Mouse (Mus musculus) CD4-positive, CD25-positive, alpha-beta regulatory T cell, adult 4 months (primary cell): ENCODE measurements around the gene Tagap1. TPM values are rescaled to one million over a fixed set of nuclear protein-coding genes. Genes with fewer than 3 reads are reported as not detected.
A peak's percentile ranks its signal among the peaks of the same experiment; 100 is the strongest.
"Not testable (repeated sequence)": the region's sequence is repeated elsewhere in the genome, so short reads cannot be mapped to it uniquely, and the experiment has no call there.

Experiments used
- ATAC-seq: one replicate; pipeline ENCODE4 v1.8.0; 2017
- polyA plus RNA-seq, 2 experiments: library from polyadenylated mRNA; unstranded; fragments of 100-300 nt; shearing (Covaris generic); gene quantifications; one replicate each; pipeline ENCODE4 v1.2.1; 2017

The Tagap1 gene
- polyA plus RNA-seq, result 10 to 100 TPM; 52.7 to 56.8 TPM

- peak; percentile 4 for ATAC-seq
These were observed at the start of gene Tagap1 for GRCm38 (mm10) chr17:6960776-6961175. Gene Tagap1, minus strand, starts transcription at chr17:6961156.

GRCm38 (mm10) chr17:7009901-7010300, 48.9 kb upstream of the Tagap1 start:
- not testable (repeated sequence) for ATAC-seq

GRCm38 (mm10) chr17:7009440-7009839, 48.5 kb upstream of the Tagap1 start:
- not testable (repeated sequence) for ATAC-seq

DNA sequence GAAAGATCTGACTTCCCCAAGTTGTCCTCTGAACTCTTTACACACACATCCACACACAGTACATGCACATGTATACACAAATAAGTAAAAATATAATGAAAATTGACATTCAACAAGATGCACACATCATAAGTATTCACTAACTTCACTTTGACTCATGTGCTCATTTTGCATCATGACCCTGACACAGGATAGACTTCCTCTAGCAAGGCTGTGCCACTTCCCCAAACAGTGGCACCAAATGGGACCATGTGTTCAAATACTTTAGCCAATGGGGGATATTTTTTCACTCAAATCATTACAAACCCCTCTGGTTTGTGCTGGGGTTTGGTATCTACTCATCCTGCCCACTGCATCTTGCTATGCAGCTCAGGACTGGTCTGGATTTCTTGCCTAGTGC, 47.9 kb upstream of the Tagap1 start:
- not testable (repeated sequence) for ATAC-seq

DNA sequence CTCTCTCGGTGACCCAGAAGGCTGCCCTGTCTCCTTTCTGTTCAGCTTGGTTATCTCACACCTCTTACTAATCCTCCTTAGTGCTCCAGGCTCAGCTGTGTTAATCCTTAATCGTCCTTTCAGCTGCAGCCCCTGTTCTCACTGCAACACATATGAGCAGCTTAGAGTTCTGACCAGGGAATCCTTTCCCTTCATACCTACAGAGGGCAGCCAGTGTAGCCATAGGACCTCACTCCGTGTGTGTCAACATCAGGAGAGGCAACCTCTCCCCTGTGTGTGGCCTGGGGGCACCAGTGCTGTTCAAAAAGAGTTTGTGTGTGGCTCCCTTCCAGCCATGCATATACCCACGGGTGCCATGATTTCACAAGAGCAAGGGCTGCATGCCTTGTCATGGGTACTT, 44.7 kb upstream of the Tagap1 start:
- not testable (repeated sequence) for ATAC-seq

DNA sequence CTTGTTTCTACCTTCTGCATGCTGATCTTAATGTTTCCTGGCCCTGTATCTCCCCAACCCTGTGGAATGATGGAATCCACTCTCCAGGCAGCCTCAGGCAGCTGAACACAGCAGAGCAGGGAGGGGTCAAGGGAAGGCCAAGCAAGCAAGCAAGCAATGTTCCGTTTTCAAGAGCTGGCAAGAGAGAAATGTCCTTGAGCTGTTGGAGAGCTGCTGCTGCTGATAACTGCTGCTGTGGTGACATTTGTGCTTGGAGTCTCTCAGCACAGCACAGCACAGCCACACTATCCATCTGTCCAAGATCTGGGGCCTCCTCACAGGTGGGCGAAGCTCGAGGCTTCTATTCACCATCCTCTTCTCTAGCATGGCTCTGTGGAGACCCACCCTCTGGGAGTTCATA, 42.4 kb upstream of the Tagap1 start:
- not testable (repeated sequence) for ATAC-seq

GRCm38 (mm10) chr17:7001790-7002585, 41.0 kb upstream of the Tagap1 start:
- not testable (repeated sequence) for ATAC-seq

DNA sequence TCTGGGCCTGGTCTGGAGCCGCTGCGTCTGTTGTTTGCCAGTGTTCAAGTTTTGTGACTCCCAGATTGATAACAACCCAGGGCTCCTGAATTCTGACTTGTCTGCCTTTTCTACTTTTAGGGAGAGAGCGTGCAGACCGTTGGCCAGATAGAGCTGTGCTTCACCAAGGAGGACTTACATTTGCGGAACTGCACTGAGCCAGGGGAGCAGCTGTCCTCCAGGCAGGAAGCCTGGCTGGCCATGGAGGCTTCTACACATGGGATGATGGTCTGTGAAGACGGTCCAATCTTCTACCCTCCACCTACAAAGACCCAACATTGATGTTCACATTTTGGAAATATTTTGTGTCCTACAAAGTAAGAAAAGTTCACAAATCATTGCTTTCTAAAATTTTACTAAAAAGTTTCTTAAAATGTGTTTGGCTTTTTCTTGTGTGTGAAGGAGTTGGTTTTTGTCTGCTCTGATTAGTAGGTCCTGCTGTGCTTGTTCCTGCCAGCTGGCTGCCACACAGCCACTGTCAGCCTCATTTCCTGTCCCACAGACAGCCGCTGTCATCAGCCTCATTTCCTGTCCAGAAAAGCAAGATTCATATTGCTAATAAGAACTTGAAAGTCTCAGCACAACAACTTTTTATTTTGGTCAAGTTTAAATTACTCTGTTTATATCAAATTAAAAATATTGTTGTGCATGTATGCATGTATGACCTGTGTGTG, 37.0 kb upstream of the Tagap1 start:
- peak; percentile 98 for ATAC-seq

DNA sequence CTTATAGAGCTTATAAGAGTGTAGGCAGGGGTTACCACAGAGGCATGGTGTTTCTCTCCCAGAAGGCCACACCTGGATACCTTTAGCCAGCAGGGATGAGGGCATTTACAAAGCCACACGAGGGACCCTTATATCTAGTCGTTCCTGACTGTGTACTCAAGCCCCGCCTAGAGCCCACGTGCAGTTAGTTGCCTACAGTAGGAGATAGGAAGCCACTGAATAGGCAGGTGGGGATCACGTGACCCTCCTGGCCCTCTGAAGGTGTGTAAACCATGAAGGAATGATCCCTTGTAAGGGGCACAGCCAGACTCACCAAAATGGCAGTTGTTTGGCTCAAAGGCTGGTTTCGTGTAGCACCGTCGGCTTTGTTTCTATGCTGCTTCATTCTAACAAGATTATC, 35.9 kb upstream of the Tagap1 start:
- ATAC-seq, result not testable (repeated sequence)

- not testable (repeated sequence) for ATAC-seq
These were observed 34.5 kb upstream of the Tagap1 start for GRCm38 (mm10) chr17:6995504-6995903.

DNA sequence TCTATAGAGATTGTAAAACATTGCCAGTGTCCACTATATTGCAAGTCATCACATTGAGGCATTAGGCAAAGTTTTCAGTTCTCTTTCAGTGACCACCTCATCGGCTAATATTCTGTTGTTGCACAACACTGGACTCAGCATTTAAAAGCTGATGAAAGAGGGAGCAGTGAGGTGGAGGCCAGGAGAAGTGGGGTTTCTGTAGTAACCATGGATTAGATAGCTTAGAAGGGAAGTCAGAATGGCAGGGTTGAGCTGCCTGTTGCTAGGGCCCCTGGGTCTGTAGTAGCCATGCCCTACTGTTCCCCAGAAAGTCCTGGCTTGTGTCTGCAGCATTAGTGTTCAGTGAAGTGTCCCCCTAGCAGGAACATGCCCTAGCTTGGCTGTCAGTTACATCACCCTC, 25.2 kb upstream of the Tagap1 start:
- not testable (repeated sequence) for ATAC-seq

- ATAC-seq, result not testable (repeated sequence)
These were observed 19.2 kb upstream of the Tagap1 start for GRCm38 (mm10) chr17:6980144-6980543.

- peak; percentile 2 for ATAC-seq
These were observed 18.4 kb upstream of the Tagap1 start for GRCm38 (mm10) chr17:6979380-6979779.

DNA sequence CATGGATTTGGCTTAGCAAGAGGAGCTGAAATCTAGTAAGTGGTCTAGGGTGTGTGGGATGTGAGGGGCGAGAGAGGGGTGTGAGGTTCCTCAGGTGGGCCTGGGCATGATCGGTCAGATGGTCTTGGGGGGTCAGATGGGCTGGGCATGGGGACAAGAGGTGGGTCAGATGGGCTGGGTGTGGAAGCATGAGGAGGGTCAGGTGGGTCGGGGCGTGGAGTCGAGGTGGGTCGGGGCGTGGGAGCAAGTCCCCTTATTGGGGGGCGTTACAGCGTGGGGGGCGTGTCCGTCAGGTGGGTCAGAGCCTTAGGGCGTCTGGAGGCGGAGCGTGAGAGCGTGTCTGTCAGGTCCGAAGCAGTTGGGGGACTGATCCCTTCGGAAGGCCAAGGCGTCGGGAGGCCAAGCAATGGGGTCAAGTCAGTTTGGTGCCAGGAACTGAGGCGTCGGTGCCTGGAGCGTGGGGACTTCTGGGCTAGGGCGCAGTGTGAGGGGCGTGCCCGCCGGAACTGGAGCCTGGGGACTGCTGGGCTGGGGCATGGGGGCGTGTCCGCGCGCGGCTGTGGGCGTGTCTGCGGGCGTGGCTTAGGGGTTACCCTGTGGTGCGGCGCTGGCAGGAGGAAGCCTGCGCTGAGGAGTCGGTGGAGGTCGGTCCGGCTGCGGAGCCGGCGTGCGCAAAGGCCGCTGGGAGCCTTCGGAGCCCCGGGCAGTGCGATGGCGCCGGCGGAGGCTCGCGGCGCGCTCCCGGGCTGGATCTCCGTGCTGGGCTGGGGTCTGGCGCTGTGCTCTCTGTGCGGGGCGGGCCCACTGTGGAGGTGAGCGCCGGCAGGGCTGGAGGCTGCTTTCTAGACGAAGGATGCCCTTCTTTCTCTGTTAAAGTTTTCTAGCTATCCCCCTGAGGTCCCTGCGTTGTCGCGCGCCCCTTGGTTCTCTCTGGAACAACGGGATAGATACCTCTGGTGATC, 17.6 kb upstream of the Tagap1 start, which contains the start of gene Gm49721:
Gene Gm49721, plus strand, starts transcription at position 618 of the 962 bp plus-strand sequence.
- peak; percentile 95 for ATAC-seq

- not testable (repeated sequence) for ATAC-seq
These were observed 14.0 kb upstream of the Tagap1 start for GRCm38 (mm10) chr17:6974985-6975384.

DNA sequence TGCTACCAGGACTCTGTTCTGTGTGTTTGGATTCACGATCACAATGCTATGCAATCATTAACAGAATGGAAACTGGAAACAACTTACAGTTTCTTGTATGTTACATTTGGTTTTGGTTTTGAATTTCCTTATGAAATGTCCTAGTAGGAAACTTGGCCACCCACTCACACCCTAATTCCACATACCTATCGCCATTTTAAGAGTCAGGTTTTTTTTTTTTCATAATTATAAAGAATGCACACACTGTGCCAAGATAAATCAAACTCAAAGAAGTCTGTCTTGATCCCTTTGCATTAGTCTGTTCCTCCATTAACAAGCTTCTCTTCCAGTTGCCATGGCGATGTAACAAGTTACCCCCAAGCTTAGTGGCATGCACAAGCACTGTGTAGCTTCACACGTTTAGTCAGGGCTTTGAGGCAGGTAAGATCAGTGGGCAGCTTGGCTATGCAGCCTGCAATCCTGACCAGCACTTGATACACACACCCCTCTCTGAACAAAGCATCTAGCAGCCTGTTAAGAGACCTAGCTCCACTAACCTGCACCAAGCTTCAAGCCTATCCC, 12.0 kb upstream of the Tagap1 start:
- not testable (repeated sequence) for ATAC-seq

DNA sequence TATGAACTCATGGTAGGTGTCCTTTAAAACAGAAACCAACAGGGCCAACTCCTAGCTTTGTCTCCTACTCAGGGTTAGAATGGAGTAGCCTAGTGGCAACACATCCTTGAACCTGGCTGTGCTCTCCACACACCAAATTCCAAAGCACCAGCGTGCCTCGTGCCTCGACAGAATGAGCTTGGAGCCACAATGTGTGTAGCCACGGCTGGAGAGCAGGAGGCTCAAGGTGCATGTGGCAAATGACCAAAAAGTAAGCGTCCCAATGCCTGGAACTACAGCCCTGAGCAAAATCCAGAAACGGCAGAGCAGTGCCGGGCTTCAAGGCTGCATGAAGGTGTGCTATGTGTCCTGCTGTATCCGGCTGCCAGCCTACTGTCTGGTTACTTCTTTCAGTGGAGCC, 10.3 kb upstream of the Tagap1 start:
- not testable (repeated sequence) for ATAC-seq

- not testable (repeated sequence) for ATAC-seq
These were observed 9.4 kb upstream of the Tagap1 start, which contains the start of gene Rnaset2b for GRCm38 (mm10) chr17:6970334-6970733. Gene Rnaset2b, plus strand, starts transcription at chr17:6970634.

DNA sequence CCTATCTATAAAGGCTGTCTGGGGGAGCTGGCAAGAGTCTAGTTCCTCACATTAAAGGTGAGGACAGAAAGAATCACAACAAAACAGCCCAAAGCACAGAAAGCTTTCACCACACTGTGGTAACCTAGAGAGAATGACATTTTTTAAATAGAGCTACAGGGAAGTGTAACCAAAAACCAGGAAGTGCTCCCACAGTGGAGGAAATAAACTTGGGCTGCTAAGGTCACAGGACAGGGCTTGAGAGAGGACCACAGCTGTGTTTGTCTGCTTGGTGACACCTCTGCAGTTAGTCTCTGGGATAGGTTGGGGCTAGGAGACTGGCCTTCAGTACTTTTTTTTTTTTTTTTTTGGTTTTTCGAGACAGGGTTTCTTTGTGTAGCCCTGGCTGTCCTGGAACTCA, 6.7 kb upstream of the Tagap1 start:
- not testable (repeated sequence) for ATAC-seq

DNA sequence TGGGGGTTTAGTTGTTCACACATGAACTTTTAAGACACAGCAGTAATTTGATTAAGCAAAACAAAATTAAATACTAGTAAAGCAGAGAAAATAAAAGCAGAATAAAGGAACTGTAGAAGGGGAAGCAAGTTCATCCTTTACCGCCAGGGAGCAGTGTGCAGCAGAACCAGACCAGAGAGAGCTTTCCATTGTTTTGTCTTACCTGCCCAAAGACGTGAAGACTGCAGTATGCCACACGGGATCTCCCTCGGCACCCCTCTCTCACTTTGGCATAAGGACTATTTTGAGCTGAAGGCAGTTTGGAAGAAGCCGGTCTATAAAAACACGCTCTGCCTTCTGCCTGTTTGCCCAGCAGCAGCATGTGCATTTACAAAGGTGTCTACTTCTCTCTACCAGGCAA, 4.4 kb upstream of the Tagap1 start:
- peak; percentile 18 for ATAC-seq

- not testable (repeated sequence) for ATAC-seq
These were observed 2.0 kb upstream of the Tagap1 start for GRCm38 (mm10) chr17:6962936-6963335.

DNA sequence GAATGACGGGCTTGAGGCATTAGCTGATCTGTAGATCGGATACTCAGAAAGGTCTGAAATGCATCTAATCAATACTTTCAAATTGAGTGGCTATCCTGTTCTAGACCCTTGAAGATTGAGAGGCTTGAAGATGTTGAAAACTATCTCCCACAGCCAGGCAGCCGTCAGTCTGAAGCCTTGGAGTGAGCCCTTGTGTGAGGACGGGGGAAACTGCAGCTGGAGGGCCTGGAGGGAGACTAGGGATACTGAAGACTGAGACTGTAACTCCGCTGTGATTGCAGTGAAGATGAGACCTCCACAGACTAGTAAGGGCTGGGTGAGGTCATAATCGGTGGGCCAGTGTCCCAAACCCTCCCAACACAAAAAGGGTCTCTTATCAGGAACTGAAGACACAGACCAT, 1.4 kb upstream of the Tagap1 start:
- not testable (repeated sequence) for ATAC-seq
